Mouse (Mus musculus): Measurements from ENCODE around the gene Ezh1. TPM values are rescaled to one million over a fixed set of nuclear protein-coding genes. Genes with fewer than 3 reads are reported as not detected.

Gene Ezh1
- polyA plus RNA-seq, 1 experiment from 2014 or later: 12.4 TPM

GRCm38 (mm10) chr11:101262272-101262967 lies 36.2 kb upstream of the Ezh1 start:
- 6% methylated on average over 24 of the region's 24 CpGs for WGBS
- Histone ChIP-seq H3K4me2 (peak overlapping the region; percentile 99), H3K9me3 (ENCODE audit: control insufficient read depth, low read length) (no peaks in the 10 kb centered on the region), H3K36me3 (ENCODE audit: control insufficient read depth, insufficient read depth, low read length) (peaks cover 10% of the 10 kb centered on the region; the same call in 1 of the 2 replicates), H3K4me3 (ENCODE audit: low read depth, low read length) (peak overlapping the region; percentile 82), H3K4me1 (replicated peaks; ENCODE audit: control insufficient read depth, insufficient read depth, low read length) (peaks cover 45% of the 10 kb centered on the region), H3K9ac (ENCODE audit: low read depth, low read length) (peak overlapping the region; percentile 49), H3K27ac (ENCODE audit: low read depth, low read length) (no peak overlapping the region), H3K27me3 (replicated peaks; ENCODE audit: control insufficient read depth, insufficient read depth, low read length) (peaks cover 37% of the 10 kb centered on the region)
- DNase-seq (ENCODE audit: low spot score) (no peak), ATAC-seq (replicated peaks; ENCODE audit: low FRiP score) (no peak)

GRCm38 (mm10) chr11:101260826-101261380 lies 34.6 kb upstream of the Ezh1 start:
- Histone ChIP-seq H3K36me3 (ENCODE audit: control insufficient read depth, insufficient read depth, low read length) (peaks cover 10% of the 10 kb centered on the region; the same call in 1 of the 2 replicates), H3K9ac (ENCODE audit: low read depth, low read length) (peak overlapping the region; percentile 92), H3K9me3 (ENCODE audit: control insufficient read depth, low read length) (no peaks in the 10 kb centered on the region), H3K27ac (ENCODE audit: low read depth, low read length) (peak overlapping the region; percentile 95), H3K4me2 (peak overlapping the region; percentile 99), H3K27me3 (replicated peaks; ENCODE audit: control insufficient read depth, insufficient read depth, low read length) (peaks cover 37% of the 10 kb centered on the region), H3K4me1 (replicated peaks; ENCODE audit: control insufficient read depth, insufficient read depth, low read length) (peaks cover 46% of the 10 kb centered on the region), H3K4me3 (ENCODE audit: low read depth, low read length) (peak overlapping the region; percentile 82)
- DNase-seq (ENCODE audit: low spot score) (peak; percentile 55), ATAC-seq (replicated peaks; ENCODE audit: low FRiP score) (no peak)
- under 1% methylated on average over 30 of the region's 30 CpGs for WGBS

- DNase-seq (ENCODE audit: low spot score) (peak; percentile 89), ATAC-seq (replicated peaks; ENCODE audit: low FRiP score) (peak; percentile 94)
- Histone ChIP-seq H3K4me3 (ENCODE audit: low read depth, low read length) (peak within 1 kb of the TSS; percentile 82), H3K27me3 (replicated peaks; ENCODE audit: control insufficient read depth, insufficient read depth, low read length) (peaks cover 32% of the 10 kb centered on the region), H3K4me1 (replicated peaks; ENCODE audit: control insufficient read depth, insufficient read depth, low read length) (peaks cover 48% of the 10 kb centered on the region), H3K9me3 (ENCODE audit: control insufficient read depth, low read length) (no peaks in the 10 kb centered on the region), H3K27ac (ENCODE audit: low read depth, low read length) (peak within 1 kb of the TSS; percentile 95), H3K36me3 (ENCODE audit: control insufficient read depth, insufficient read depth, low read length) (peaks cover 10% of the 10 kb centered on the region; the same call in 1 of the 2 replicates), H3K4me2 (peak within 1 kb of the TSS; percentile 99), H3K9ac (ENCODE audit: low read depth, low read length) (peak within 1 kb of the TSS; percentile 92)
- WGBS: under 1% methylated on average over 42 of the region's 43 CpGs
Observed at GRCm38 (mm10) chr11:101259948-101260825, 33.9 kb upstream of the Ezh1 start, which contains the start of gene Wnk4. Wnk4 (plus strand) TSS chr11:101260567.

GRCm38 (mm10) chr11:101259261-101259712 lies 33.0 kb upstream of the Ezh1 start:
- peak overlapping the region; percentile 92; the same call in 1 of the 2 replicates for H3K9ac ChIP-seq (ENCODE audit: low read depth, low read length)
- H3K4me1 ChIP-seq (replicated peaks; ENCODE audit: control insufficient read depth, insufficient read depth, low read length): peaks cover 47% of the 10 kb centered on the region
- no peaks in the 10 kb centered on the region for H3K9me3 ChIP-seq (ENCODE audit: control insufficient read depth, low read length)
- H3K4me2 ChIP-seq: peak overlapping the region; percentile 99
- DNase-seq (ENCODE audit: low spot score) (peak; percentile 59), ATAC-seq (replicated peaks; ENCODE audit: low FRiP score) (no peak; the same call in 1 of the 2 replicates)
- H3K27ac ChIP-seq (ENCODE audit: low read depth, low read length): peak overlapping the region; percentile 95
- H3K27me3 ChIP-seq (replicated peaks; ENCODE audit: control insufficient read depth, insufficient read depth, low read length): peaks cover 25% of the 10 kb centered on the region
- peaks cover 10% of the 10 kb centered on the region; the same call in 1 of the 2 replicates for H3K36me3 ChIP-seq (ENCODE audit: control insufficient read depth, insufficient read depth, low read length)
- WGBS: 25% methylated on average over 6 of the region's 6 CpGs
- H3K4me3 ChIP-seq (ENCODE audit: low read depth, low read length): peak overlapping the region; percentile 82

- Histone ChIP-seq H3K27ac (ENCODE audit: low read depth, low read length) (no peak overlapping the region), H3K9ac (ENCODE audit: low read depth, low read length) (no peak overlapping the region), H3K4me1 (replicated peaks; ENCODE audit: control insufficient read depth, insufficient read depth, low read length) (peaks cover 39% of the 10 kb centered on the region)
Observed at GRCm38 (mm10) chr11:101255826-101256775, 29.8 kb upstream of the Ezh1 start.

GRCm38 (mm10) chr11:101253613-101254389 lies 27.5 kb upstream of the Ezh1 start, which contains the start of gene Vps25:
Vps25 (plus strand) TSS chr11:101253707.
- H3K4me2 ChIP-seq: peak within 1 kb of the TSS; percentile 91
- no peaks in the 10 kb centered on the region for H3K27me3 ChIP-seq (replicated peaks; ENCODE audit: control insufficient read depth, insufficient read depth, low read length)
- DNase-seq (ENCODE audit: low spot score) (peak; percentile 91), ATAC-seq (replicated peaks; ENCODE audit: low FRiP score) (peak; percentile 84)
- peaks cover 31% of the 10 kb centered on the region for H3K4me1 ChIP-seq (replicated peaks; ENCODE audit: control insufficient read depth, insufficient read depth, low read length)
- H3K9ac ChIP-seq (ENCODE audit: low read depth, low read length): peak within 1 kb of the TSS; percentile 97
- peaks cover 6% of the 10 kb centered on the region; the same call in 1 of the 2 replicates for H3K36me3 ChIP-seq (ENCODE audit: control insufficient read depth, insufficient read depth, low read length)
- peak within 1 kb of the TSS; percentile 96 for H3K27ac ChIP-seq (ENCODE audit: low read depth, low read length)
- H3K4me3 ChIP-seq (ENCODE audit: low read depth, low read length): peak within 1 kb of the TSS; percentile 98
- H3K9me3 ChIP-seq (ENCODE audit: control insufficient read depth, low read length): no peaks in the 10 kb centered on the region
- WGBS: under 1% methylated on average over 40 of the region's 40 CpGs

More at GRCm38 (mm10) chr11:101255826-101256775, 29.8 kb upstream of the Ezh1 start:
- no peak for ATAC-seq (replicated peaks; ENCODE audit: low FRiP score)
- Histone ChIP-seq H3K9me3 (ENCODE audit: control insufficient read depth, low read length) (no peaks in the 10 kb centered on the region), H3K4me2 (0 out of 2 replicates have a peak overlapping the region, but pooled peaks have one; percentile 21), H3K36me3 (ENCODE audit: control insufficient read depth, insufficient read depth, low read length) (peaks cover 10% of the 10 kb centered on the region; the same call in 1 of the 2 replicates), H3K4me3 (ENCODE audit: low read depth, low read length) (no peak overlapping the region), H3K27me3 (replicated peaks; ENCODE audit: control insufficient read depth, insufficient read depth, low read length) (no peaks in the 10 kb centered on the region)
- WGBS: 82% methylated on average over 13 of the region's 13 CpGs
- no peak for DNase-seq (ENCODE audit: low spot score)

- peaks cover 2% of the 10 kb centered on the region for H3K27me3 ChIP-seq (replicated peaks; ENCODE audit: control insufficient read depth, insufficient read depth, low read length)
- H3K4me2 ChIP-seq: peak overlapping the region; percentile 91
- H3K4me1 ChIP-seq (replicated peaks; ENCODE audit: control insufficient read depth, insufficient read depth, low read length): peaks cover 22% of the 10 kb centered on the region
- no peak for DNase-seq (ENCODE audit: low spot score)
- no peak for ATAC-seq (replicated peaks; ENCODE audit: low FRiP score)
- no peaks in the 10 kb centered on the region for H3K9me3 ChIP-seq (ENCODE audit: control insufficient read depth, low read length)
- H3K9ac ChIP-seq (ENCODE audit: low read depth, low read length): peak overlapping the region; percentile 97
- peak overlapping the region; percentile 96 for H3K27ac ChIP-seq (ENCODE audit: low read depth, low read length)
- peak overlapping the region; percentile 98 for H3K4me3 ChIP-seq (ENCODE audit: low read depth, low read length)
- 9% methylated on average over 7 of the region's 7 CpGs for WGBS
- peaks cover 4% of the 10 kb centered on the region; the same call in 1 of the 2 replicates for H3K36me3 ChIP-seq (ENCODE audit: control insufficient read depth, insufficient read depth, low read length)
Observed at GRCm38 (mm10) chr11:101252941-101253340, 26.7 kb upstream of the Ezh1 start.

Data from liver, embryonic 11.5 days (tissue).